Mouse (Mus musculus): Measurements from ENCODE around the gene Sh3glb1. TPM values are rescaled to one million over a fixed set of nuclear protein-coding genes. Genes with fewer than 3 reads are reported as not detected.
"Not testable (repeated sequence)": the region's sequence is repeated elsewhere in the genome, so short reads cannot be mapped to it uniquely, and the experiment has no call there.

Gene Sh3glb1
- polyA plus RNA-seq (2014; fragmentation: Nextera tagmentation; extraction: Ambion mirVana) = 146 and 157 TPM in 2 replicates

GRCm38 (mm10) chr3:144719901-144720747, at the start of gene Sh3glb1:
Gene Sh3glb1 (minus strand): TSS chr3:144720335.
- DNase-seq (ENCODE audit: low spot score) (peak; percentile 94), ATAC-seq (ENCODE audit: low read depth) (peak; percentile 94)
- H3K36me3 ChIP-seq (ENCODE audit: control insufficient read depth, insufficient read depth, low read length) = no peaks in the 10 kb centered on the region
- no peaks in the 10 kb centered on the region for H3K27me3 ChIP-seq (replicated peaks; ENCODE audit: control insufficient read depth, insufficient read depth, low read length)
- H3K4me2 ChIP-seq (ENCODE audit: low read depth, low read length) = peak within 1 kb of the TSS; percentile 77
- peak within 1 kb of the TSS; percentile 91 for H3K4me3 ChIP-seq (ENCODE audit: low read depth, low read length)
- no peaks in the 10 kb centered on the region for H3K9me3 ChIP-seq (ENCODE audit: control insufficient read depth, low read length)
- peaks cover 27% of the 10 kb centered on the region for H3K4me1 ChIP-seq (ENCODE audit: control insufficient read depth, insufficient read depth, low read length)
- WGBS = 2% methylated on average over 12 of the region's 98 CpGs
- H3K9ac ChIP-seq (ENCODE audit: low read depth, low read length) = peak within 1 kb of the TSS; percentile 94
- H3K27ac ChIP-seq (replicated peaks; ENCODE audit: low read depth, low read length) = peak within 1 kb of the TSS; percentile 99

GRCm38 (mm10) chr3:144765161-144765560, 45.0 kb upstream of the Sh3glb1 start:
- H3K4me3 ChIP-seq (ENCODE audit: low read depth, low read length) = no peak overlapping the region
- 77% methylated on average over 4 of the region's 4 CpGs for WGBS
- ATAC-seq (ENCODE audit: low read depth) = no peak

DNA sequence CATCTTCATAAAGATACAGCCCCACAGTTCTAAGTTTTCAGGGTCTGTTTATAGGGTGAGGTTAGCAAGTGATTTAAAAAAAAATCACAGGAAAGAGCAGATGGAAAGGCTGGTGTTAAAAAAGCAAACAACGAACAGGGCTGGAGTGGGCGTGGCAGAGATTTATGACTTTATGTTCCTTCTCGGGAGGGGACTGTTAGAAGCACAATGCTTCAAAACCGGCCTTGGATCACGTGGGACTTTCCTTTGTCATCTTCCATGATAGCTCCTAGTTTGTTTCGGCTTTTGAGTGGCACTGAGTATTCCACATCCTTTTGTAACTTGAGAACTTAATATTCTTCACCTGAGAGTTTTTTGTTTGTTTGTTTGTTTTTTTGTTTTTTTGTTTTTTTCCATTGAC, 41.3 kb upstream of the Sh3glb1 start:
- Histone ChIP-seq H3K4me1 (ENCODE audit: control insufficient read depth, insufficient read depth, low read length) (0 out of 2 replicates have a peak, but pooled peaks cover 5% of the 10 kb centered on the region), H3K4me2 (ENCODE audit: low read depth, low read length) (no peak overlapping the region), H3K9ac (ENCODE audit: low read depth, low read length) (no peak overlapping the region), H3K4me3 (ENCODE audit: low read depth, low read length) (no peak overlapping the region), H3K27me3 (replicated peaks; ENCODE audit: control insufficient read depth, insufficient read depth, low read length) (no peaks in the 10 kb centered on the region), H3K27ac (replicated peaks; ENCODE audit: low read depth, low read length) (no peak overlapping the region), H3K9me3 (ENCODE audit: control insufficient read depth, low read length) (no peaks in the 10 kb centered on the region), H3K36me3 (ENCODE audit: control insufficient read depth, insufficient read depth, low read length) (no peaks in the 10 kb centered on the region)
- 67% methylated on average over 6 of the region's 6 CpGs for WGBS
- ATAC-seq (ENCODE audit: low read depth) (no peak), DNase-seq (ENCODE audit: low spot score) (no peak)

More at GRCm38 (mm10) chr3:144765161-144765560, 45.0 kb upstream of the Sh3glb1 start:
- 0 out of 2 replicates have a peak, but pooled peaks cover 5% of the 10 kb centered on the region for H3K4me1 ChIP-seq (ENCODE audit: control insufficient read depth, insufficient read depth, low read length)
- H3K27me3 ChIP-seq (replicated peaks; ENCODE audit: control insufficient read depth, insufficient read depth, low read length) = no peaks in the 10 kb centered on the region
- no peak overlapping the region for H3K4me2 ChIP-seq (ENCODE audit: low read depth, low read length)
- no peaks in the 10 kb centered on the region for H3K36me3 ChIP-seq (ENCODE audit: control insufficient read depth, insufficient read depth, low read length)
- DNase-seq (ENCODE audit: low spot score) = no peak
- no peak overlapping the region for H3K27ac ChIP-seq (replicated peaks; ENCODE audit: low read depth, low read length)
- no peak overlapping the region for H3K9ac ChIP-seq (ENCODE audit: low read depth, low read length)
- no peaks in the 10 kb centered on the region for H3K9me3 ChIP-seq (ENCODE audit: control insufficient read depth, low read length)

- no peaks in the 10 kb centered on the region for H3K9me3 ChIP-seq (ENCODE audit: control insufficient read depth, low read length)
- no peak within 1 kb of the TSS for H3K4me2 ChIP-seq (ENCODE audit: low read depth, low read length)
- no peak within 1 kb of the TSS for H3K4me3 ChIP-seq (ENCODE audit: low read depth, low read length)
- no peaks in the 10 kb centered on the region for H3K27me3 ChIP-seq (replicated peaks; ENCODE audit: control insufficient read depth, insufficient read depth, low read length)
- no peaks in the 10 kb centered on the region for H3K36me3 ChIP-seq (ENCODE audit: control insufficient read depth, insufficient read depth, low read length)
- H3K9ac ChIP-seq (ENCODE audit: low read depth, low read length) = no peak within 1 kb of the TSS
- no peak within 1 kb of the TSS for H3K27ac ChIP-seq (replicated peaks; ENCODE audit: low read depth, low read length)
- H3K4me1 ChIP-seq (ENCODE audit: control insufficient read depth, insufficient read depth, low read length) = 0 out of 2 replicates have a peak, but pooled peaks cover 5% of the 10 kb centered on the region
- DNase-seq (ENCODE audit: low spot score) (peak; percentile 66), ATAC-seq (ENCODE audit: low read depth) (0 out of 2 replicates have a peak, but pooled peaks have one; percentile 6)
- WGBS = 74% methylated on average over 10 of the region's 11 CpGs
These were observed 40.6 kb upstream of the Sh3glb1 start, which contains the start of gene Clca3a1 for GRCm38 (mm10) chr3:144760592-144761309. Gene Clca3a1 (minus strand): TSS chr3:144760977.

DNA sequence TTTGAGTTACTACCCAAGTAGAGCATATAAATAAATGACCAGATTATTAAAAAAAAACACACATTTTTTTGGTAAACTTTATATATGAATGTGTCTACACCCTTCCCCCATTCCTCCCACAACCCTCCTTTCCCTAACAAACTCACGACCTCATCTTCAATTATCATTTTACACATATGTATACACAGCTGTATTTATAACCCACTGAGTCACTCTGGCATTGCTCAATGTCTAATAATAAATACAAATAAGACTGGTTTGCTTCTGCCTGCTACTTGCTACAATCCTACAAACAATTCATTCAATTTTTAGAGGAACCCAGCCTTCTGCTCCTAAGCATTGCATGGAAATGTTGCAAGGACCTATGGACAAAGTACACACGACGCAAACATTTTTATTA, 39.6 kb upstream of the Sh3glb1 start:
- H3K9me3 ChIP-seq (ENCODE audit: control insufficient read depth, low read length) = no peaks in the 10 kb centered on the region
- H3K36me3 ChIP-seq (ENCODE audit: control insufficient read depth, insufficient read depth, low read length) = no peaks in the 10 kb centered on the region
- no peak overlapping the region for H3K4me2 ChIP-seq (ENCODE audit: low read depth, low read length)
- H3K4me1 ChIP-seq (ENCODE audit: control insufficient read depth, insufficient read depth, low read length) = 0 out of 2 replicates have a peak, but pooled peaks cover 5% of the 10 kb centered on the region
- no peak overlapping the region for H3K4me3 ChIP-seq (ENCODE audit: low read depth, low read length)
- no peaks in the 10 kb centered on the region for H3K27me3 ChIP-seq (replicated peaks; ENCODE audit: control insufficient read depth, insufficient read depth, low read length)
- ATAC-seq (ENCODE audit: low read depth) (no peak), DNase-seq (ENCODE audit: low spot score) (no peak)
- no peak overlapping the region for H3K9ac ChIP-seq (ENCODE audit: low read depth, low read length)
- H3K27ac ChIP-seq (replicated peaks; ENCODE audit: low read depth, low read length) = no peak overlapping the region
- 85% methylated on average over 3 of the region's 3 CpGs for WGBS

- not testable (repeated sequence) for ATAC-seq (ENCODE audit: low read depth); H3K4me3 ChIP-seq (ENCODE audit: low read depth, low read length); H3K9ac ChIP-seq (ENCODE audit: low read depth, low read length); H3K36me3 ChIP-seq (ENCODE audit: control insufficient read depth, insufficient read depth, low read length); H3K4me1 ChIP-seq (ENCODE audit: control insufficient read depth, insufficient read depth, low read length); H3K27ac ChIP-seq (replicated peaks; ENCODE audit: low read depth, low read length); H3K27me3 ChIP-seq (replicated peaks; ENCODE audit: control insufficient read depth, insufficient read depth, low read length); H3K9me3 ChIP-seq (ENCODE audit: control insufficient read depth, low read length); H3K4me2 ChIP-seq (ENCODE audit: low read depth, low read length)
- WGBS = 65% methylated on average over 8 of the region's 8 CpGs
- peak; percentile 3 for DNase-seq (ENCODE audit: low spot score)
These were observed 36.0 kb upstream of the Sh3glb1 start for GRCm38 (mm10) chr3:144756103-144756502.

GRCm38 (mm10) chr3:144753120-144753519, 33.0 kb upstream of the Sh3glb1 start:
- Histone ChIP-seq H3K9me3 (ENCODE audit: control insufficient read depth, low read length) (no peaks in the 10 kb centered on the region), H3K27me3 (replicated peaks; ENCODE audit: control insufficient read depth, insufficient read depth, low read length) (no peaks in the 10 kb centered on the region), H3K4me1 (ENCODE audit: control insufficient read depth, insufficient read depth, low read length) (no peaks in the 10 kb centered on the region), H3K36me3 (ENCODE audit: control insufficient read depth, insufficient read depth, low read length) (no peaks in the 10 kb centered on the region), H3K4me3 (ENCODE audit: low read depth, low read length) (no peak overlapping the region), H3K9ac (ENCODE audit: low read depth, low read length) (no peak overlapping the region), H3K4me2 (ENCODE audit: low read depth, low read length) (no peak overlapping the region), H3K27ac (replicated peaks; ENCODE audit: low read depth, low read length) (no peak overlapping the region)
- ATAC-seq (ENCODE audit: low read depth) (no peak), DNase-seq (ENCODE audit: low spot score) (no peak)
- 3% methylated on average over 2 of the region's 2 CpGs for WGBS

DNA sequence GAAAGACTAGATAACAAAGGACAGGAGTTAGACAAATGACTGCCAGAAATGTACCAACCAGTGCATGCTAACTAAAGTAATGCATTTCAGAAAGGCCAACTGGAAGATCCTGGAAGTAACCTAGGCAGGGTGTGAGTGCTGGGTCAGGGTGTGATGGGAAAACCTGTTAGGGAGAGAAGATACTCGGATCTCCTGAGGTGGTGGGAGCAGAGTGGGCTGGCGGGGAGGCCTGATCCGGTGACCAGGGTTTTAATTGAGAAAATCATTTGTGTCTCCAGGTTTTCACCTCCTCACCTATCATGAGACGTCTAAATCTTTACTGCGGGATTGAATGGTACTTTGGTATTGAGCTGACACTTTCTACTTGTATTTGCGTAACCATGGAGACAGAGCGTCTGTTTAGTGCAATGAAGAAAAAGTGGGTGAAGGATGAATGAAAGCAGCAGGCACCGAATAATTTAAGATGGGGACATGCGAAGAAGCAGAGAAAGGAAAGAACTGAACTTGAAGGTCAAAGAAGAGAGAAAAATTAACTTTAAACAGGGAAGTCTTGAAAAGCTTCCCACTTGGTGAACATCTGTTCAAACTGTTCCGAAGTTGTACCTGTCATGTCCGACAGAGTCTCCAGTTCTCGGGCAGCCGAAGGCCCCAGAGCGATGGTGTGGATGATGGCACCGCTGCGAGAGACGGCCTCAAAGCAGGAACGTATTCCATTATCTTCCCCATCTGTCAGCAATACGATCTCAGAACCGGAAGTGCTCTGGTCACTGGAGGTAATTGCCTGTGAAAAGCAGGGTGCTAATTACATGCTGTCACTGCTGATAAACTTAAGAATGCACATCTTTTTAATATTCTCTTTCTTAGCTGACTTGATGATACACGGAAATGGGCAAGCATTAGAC, 29.2 kb upstream of the Sh3glb1 start:
- not testable (repeated sequence) for H3K4me1 ChIP-seq (ENCODE audit: control insufficient read depth, insufficient read depth, low read length); H3K27me3 ChIP-seq (replicated peaks; ENCODE audit: control insufficient read depth, insufficient read depth, low read length); H3K27ac ChIP-seq (replicated peaks; ENCODE audit: low read depth, low read length); H3K9ac ChIP-seq (ENCODE audit: low read depth, low read length); H3K9me3 ChIP-seq (ENCODE audit: control insufficient read depth, low read length); DNase-seq (ENCODE audit: low spot score); ATAC-seq (ENCODE audit: low read depth); H3K4me3 ChIP-seq (ENCODE audit: low read depth, low read length); H3K36me3 ChIP-seq (ENCODE audit: control insufficient read depth, insufficient read depth, low read length); H3K4me2 ChIP-seq (ENCODE audit: low read depth, low read length)
- WGBS = 62% methylated on average over 18 of the region's 21 CpGs
